Mouse (Mus musculus): Measurements from ENCODE around the gene Plxdc1. TPM values are rescaled to one million over a fixed set of nuclear protein-coding genes. Genes with fewer than 3 reads are reported as not detected.

The Plxdc1 gene
- not detected in 2 replicates for polyA plus RNA-seq (2012; ENCODE audit: insufficient read depth, insufficient read length, low replicate concordance, missing spikeins)

GRCm38 (mm10) chr11:97985727-97986677 is at the start of gene Plxdc1:
Plxdc1 (minus strand) TSS chr11:97986444.
- 5% methylated on average over 74 of the region's 74 CpGs for WGBS
- TF ChIP-seq CTCF (IDR thresholded peaks at IDR 0.05; ENCODE audit: insufficient read depth, low read depth, low read length) (no peak), POLR2A (IDR thresholded peaks at IDR 0.05; ENCODE audit: insufficient read depth, low read depth, low read length) (no peak)
- Histone ChIP-seq H3K4me3 (ENCODE audit: insufficient read depth, low read depth, low read length) (peak within 1 kb of the TSS; percentile 57), H3K4me1 (ENCODE audit: control insufficient read depth, insufficient read depth, low read length) (peaks cover 20% of the 10 kb centered on the region), H3K27ac (ENCODE audit: insufficient read depth, low read depth, low read length) (no peak within 1 kb of the TSS)

- 1% methylated on average over 27 of the region's 27 CpGs for WGBS
- Histone ChIP-seq H3K27ac (ENCODE audit: insufficient read depth, low read depth, low read length) (peak overlapping the region; percentile 86), H3K4me1 (ENCODE audit: control insufficient read depth, insufficient read depth, low read length) (peaks cover 35% of the 10 kb centered on the region), H3K4me3 (ENCODE audit: insufficient read depth, low read depth, low read length) (peak overlapping the region; percentile 29)
- TF ChIP-seq CTCF (IDR thresholded peaks at IDR 0.05; ENCODE audit: insufficient read depth, low read depth, low read length) (no peak), POLR2A (IDR thresholded peaks at IDR 0.05; ENCODE audit: insufficient read depth, low read depth, low read length) (no peak)
Measured at GRCm38 (mm10) chr11:98035977-98036377, 49.7 kb upstream of the Plxdc1 start.

DNA sequence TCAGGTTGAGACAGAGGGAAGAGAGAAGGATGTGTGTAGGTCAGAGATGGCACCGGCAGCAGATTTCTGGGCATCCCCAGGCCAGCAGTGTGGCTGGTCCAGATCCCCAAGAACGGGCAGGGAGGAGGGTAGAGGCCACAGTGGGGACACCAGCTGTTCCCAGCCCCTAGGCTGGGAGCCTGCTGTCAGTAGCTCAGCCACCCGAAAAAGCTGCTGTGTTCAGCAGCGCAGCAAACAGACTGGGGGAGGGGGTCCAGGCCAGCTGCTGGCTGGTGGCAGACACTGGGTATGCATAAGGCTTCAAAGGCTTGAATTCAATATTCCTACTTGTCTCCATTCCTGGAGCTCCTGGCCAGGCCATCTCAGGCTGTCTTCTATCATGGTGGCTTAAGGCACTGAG is 48.6 kb upstream of the Plxdc1 start:
- H3K27ac ChIP-seq (ENCODE audit: insufficient read depth, low read depth, low read length): peak overlapping the region; percentile 86
- TF ChIP-seq POLR2A (IDR thresholded peaks at IDR 0.05; ENCODE audit: insufficient read depth, low read depth, low read length): no peak
- no peak for TF ChIP-seq CTCF (IDR thresholded peaks at IDR 0.05; ENCODE audit: insufficient read depth, low read depth, low read length)
- H3K4me1 ChIP-seq (ENCODE audit: control insufficient read depth, insufficient read depth, low read length): peaks cover 35% of the 10 kb centered on the region
- WGBS: 21% methylated on average over 4 of the region's 4 CpGs
- no peak overlapping the region for H3K4me3 ChIP-seq (ENCODE audit: insufficient read depth, low read depth, low read length)

DNA sequence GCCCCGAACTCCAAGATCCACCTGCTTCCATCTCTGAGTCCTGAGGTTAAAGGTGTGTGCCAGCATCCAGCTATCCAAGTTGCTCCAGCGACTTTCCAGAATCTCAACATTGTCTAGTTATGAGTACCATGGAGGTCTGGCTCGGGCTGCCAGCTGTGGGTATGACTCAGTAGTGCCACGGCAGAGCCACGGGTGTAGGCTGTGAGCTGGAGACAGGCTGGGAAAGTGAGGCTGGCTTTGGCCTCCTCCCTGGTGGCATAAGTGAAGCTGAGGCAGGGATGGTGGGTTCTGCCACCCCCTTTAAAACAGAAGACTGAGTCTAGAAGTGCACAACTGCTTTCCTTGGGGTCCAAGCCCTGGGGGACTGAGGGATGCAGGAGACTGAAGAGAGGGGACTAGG is 47.8 kb upstream of the Plxdc1 start:
- Histone ChIP-seq H3K4me3 (ENCODE audit: insufficient read depth, low read depth, low read length) (no peak overlapping the region), H3K4me1 (ENCODE audit: control insufficient read depth, insufficient read depth, low read length) (peaks cover 35% of the 10 kb centered on the region), H3K27ac (ENCODE audit: insufficient read depth, low read depth, low read length) (peak overlapping the region; percentile 82)
- TF ChIP-seq CTCF (IDR thresholded peaks at IDR 0.05; ENCODE audit: insufficient read depth, low read depth, low read length) (no peak), POLR2A (IDR thresholded peaks at IDR 0.05; ENCODE audit: insufficient read depth, low read depth, low read length) (no peak)
- WGBS: 37% methylated on average over 5 of the region's 5 CpGs

- WGBS: 2% methylated on average over 5 of the region's 5 CpGs
- Histone ChIP-seq H3K4me3 (ENCODE audit: insufficient read depth, low read depth, low read length) (no peak overlapping the region), H3K27ac (ENCODE audit: insufficient read depth, low read depth, low read length) (no peak overlapping the region), H3K4me1 (ENCODE audit: control insufficient read depth, insufficient read depth, low read length) (peaks cover 23% of the 10 kb centered on the region)
- no peak for TF ChIP-seq CTCF (IDR thresholded peaks at IDR 0.05; ENCODE audit: insufficient read depth, low read depth, low read length)
- no peak for TF ChIP-seq POLR2A (IDR thresholded peaks at IDR 0.05; ENCODE audit: insufficient read depth, low read depth, low read length)
Measured at GRCm38 (mm10) chr11:98031443-98031770, 45.2 kb upstream of the Plxdc1 start.

GRCm38 (mm10) chr11:98030701-98031442 is 44.6 kb upstream of the Plxdc1 start:
- peaks cover 20% of the 10 kb centered on the region for H3K4me1 ChIP-seq (ENCODE audit: control insufficient read depth, insufficient read depth, low read length)
- TF ChIP-seq POLR2A (IDR thresholded peaks at IDR 0.05; ENCODE audit: insufficient read depth, low read depth, low read length) (no peak), CTCF (IDR thresholded peaks at IDR 0.05; ENCODE audit: insufficient read depth, low read depth, low read length) (no peak)
- H3K27ac ChIP-seq (ENCODE audit: insufficient read depth, low read depth, low read length): no peak overlapping the region
- WGBS: 44% methylated on average over 5 of the region's 5 CpGs
- no peak overlapping the region for H3K4me3 ChIP-seq (ENCODE audit: insufficient read depth, low read depth, low read length)

GRCm38 (mm10) chr11:98027785-98028184 is 41.5 kb upstream of the Plxdc1 start:
- H3K27ac ChIP-seq (ENCODE audit: insufficient read depth, low read depth, low read length): no peak overlapping the region
- TF ChIP-seq CTCF (IDR thresholded peaks at IDR 0.05; ENCODE audit: insufficient read depth, low read depth, low read length) (no peak), POLR2A (IDR thresholded peaks at IDR 0.05; ENCODE audit: insufficient read depth, low read depth, low read length) (no peak)
- peaks cover 10% of the 10 kb centered on the region for H3K4me1 ChIP-seq (ENCODE audit: control insufficient read depth, insufficient read depth, low read length)
- peak overlapping the region; percentile 88 for H3K4me3 ChIP-seq (ENCODE audit: insufficient read depth, low read depth, low read length)
- WGBS: 22% methylated on average over 7 of the region's 7 CpGs

- WGBS: under 1% methylated on average over 18 of the region's 18 CpGs
- H3K4me1 ChIP-seq (ENCODE audit: control insufficient read depth, insufficient read depth, low read length): peaks cover 11% of the 10 kb centered on the region
- peak overlapping the region; percentile 82 for H3K27ac ChIP-seq (ENCODE audit: insufficient read depth, low read depth, low read length)
- H3K4me3 ChIP-seq (ENCODE audit: insufficient read depth, low read depth, low read length): peak overlapping the region; percentile 88
- TF ChIP-seq CTCF (IDR thresholded peaks at IDR 0.05; ENCODE audit: insufficient read depth, low read depth, low read length): no peak
- no peak for TF ChIP-seq POLR2A (IDR thresholded peaks at IDR 0.05; ENCODE audit: insufficient read depth, low read depth, low read length)
Measured at GRCm38 (mm10) chr11:98027297-98027688, 41.0 kb upstream of the Plxdc1 start.
